Mouse (Mus musculus): ENCODE measurements around the gene Frs3. TPM values are rescaled to one million over a fixed set of nuclear protein-coding genes. Genes with fewer than 3 reads are reported as not detected.
A peak's percentile ranks its signal among the peaks of the same experiment; 100 is the strongest.
"Not testable (repeated sequence)": the region's sequence is repeated elsewhere in the genome, so short reads cannot be mapped to it uniquely, and the experiment has no call there.

Gene Frs3
- 3.1 and 8.4 TPM in 2 replicates for polyA plus RNA-seq (2012; ENCODE audit: insufficient read depth, insufficient read length, missing spikeins)

DNA sequence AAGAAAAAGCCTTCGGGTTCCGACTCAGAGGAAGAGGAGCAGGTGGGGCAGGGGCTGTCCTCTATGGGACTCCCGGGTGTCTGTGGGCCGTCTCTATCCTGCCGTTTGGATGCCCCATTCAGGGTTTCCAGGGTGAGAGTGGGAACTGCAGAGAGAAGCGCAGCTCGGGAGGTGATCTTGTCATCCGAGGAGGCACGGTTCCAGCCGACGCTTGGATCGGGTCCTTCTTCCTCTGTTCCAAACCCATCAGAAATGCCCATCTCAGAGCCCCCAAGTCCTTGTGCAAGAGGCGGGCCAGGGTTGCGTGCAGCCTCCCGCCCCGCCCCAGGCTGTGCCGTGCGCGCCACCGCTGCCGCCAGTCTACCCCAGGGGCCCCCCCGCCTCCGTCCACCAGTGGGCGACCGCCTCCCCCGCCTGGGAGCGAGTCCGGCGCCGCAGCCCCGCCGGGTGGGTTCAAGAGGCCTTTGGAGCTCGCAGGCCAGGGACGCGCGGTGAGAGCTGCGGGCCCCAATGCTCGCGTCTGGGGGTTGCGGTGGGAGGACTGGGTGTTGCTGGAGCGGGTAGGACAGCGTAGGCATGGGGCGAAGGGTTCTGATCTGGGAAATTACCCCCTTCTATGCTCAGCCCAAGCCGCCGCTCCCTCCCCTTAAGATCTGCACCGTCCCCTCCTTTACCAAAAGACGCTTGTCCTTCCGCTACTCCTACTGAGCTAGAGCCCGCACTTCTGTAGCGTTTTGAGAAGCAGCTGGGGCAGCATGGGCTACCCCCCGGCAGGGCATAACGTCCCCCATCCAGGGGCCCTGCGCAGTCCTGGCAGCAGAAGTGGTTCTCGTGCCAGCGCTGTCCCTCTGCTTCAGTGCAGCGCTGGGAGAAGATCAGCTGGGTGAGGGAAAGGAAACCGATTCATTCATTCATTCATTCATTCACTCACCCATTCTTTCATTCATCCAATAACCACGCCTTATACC, at the start of gene Frs3:
Frs3 (plus strand) TSS at position 423 of the 968 bp plus-strand sequence.
- Histone ChIP-seq H3K4me1 (ENCODE audit: control insufficient read depth, insufficient read depth, low read length) (peaks cover 17% of the 10 kb centered on the region), H3K4me3 (ENCODE audit: insufficient read depth, low read length) (peak within 1 kb of the TSS; percentile 77), H3K27ac (ENCODE audit: insufficient read depth, low read depth, low read length) (peak within 1 kb of the TSS; percentile 61; the same call in 1 of the 2 replicates)
- no peak for TF ChIP-seq CTCF (IDR thresholded peaks at IDR 0.05; ENCODE audit: low read depth, low read length)
- TF ChIP-seq POLR2A (IDR thresholded peaks at IDR 0.05; ENCODE audit: borderline replicate concordance, low read depth, low read length): no peak

DNA sequence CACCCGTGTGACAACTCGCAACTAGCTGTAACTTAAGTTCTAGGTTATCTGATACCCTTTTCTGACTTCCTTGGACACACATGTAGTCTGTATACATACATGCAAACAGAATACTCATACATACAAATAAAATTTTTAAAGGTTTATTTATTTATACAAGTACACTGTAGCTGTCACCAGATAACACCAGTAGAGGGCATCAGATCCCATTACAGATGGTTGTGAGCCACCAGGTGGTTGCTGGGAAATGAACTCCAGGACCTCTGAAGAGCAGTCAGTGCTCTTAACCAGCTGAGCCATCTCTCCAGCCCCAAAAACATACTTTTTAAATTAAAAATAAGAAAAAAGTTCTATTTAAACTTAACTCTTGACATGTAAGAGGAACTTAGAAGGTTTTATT, 45.8 kb upstream of the Frs3 start:
- Histone ChIP-seq H3K4me1 (ENCODE audit: control insufficient read depth, insufficient read depth, low read length) (no peaks in the 10 kb centered on the region), H3K27ac (ENCODE audit: insufficient read depth, low read depth, low read length) (no peak overlapping the region), H3K4me3 (ENCODE audit: insufficient read depth, low read length) (no peak overlapping the region)
- no peak for TF ChIP-seq CTCF (IDR thresholded peaks at IDR 0.05; ENCODE audit: low read depth, low read length)
- no peak for TF ChIP-seq POLR2A (IDR thresholded peaks at IDR 0.05; ENCODE audit: borderline replicate concordance, low read depth, low read length)

DNA sequence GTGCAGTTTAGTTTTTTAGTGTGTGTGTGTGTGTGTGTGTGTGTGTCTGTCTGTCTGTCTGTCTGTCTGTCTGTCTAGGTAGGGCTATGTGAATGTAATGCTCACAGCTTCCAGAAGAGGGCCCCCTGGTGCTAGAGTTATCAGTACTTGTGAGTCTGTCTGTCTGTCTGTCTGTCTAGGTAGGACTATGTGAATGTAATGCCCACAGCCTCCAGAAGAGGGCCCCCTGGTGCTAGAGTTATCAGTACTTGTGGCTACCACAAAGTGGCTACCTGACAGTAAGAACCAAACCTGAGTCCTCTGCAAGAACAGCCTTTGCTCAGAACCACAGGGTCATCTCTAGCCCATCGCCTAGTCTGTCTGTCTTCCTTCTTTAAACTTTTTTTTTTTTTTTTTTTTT, 42.1 kb upstream of the Frs3 start:
- H3K27ac ChIP-seq (ENCODE audit: insufficient read depth, low read depth, low read length): no peak overlapping the region
- H3K4me1 ChIP-seq (ENCODE audit: control insufficient read depth, insufficient read depth, low read length): no peaks in the 10 kb centered on the region; the same call in none of the 2 replicates
- H3K4me3 ChIP-seq (ENCODE audit: insufficient read depth, low read length): no peak overlapping the region
- TF ChIP-seq POLR2A (IDR thresholded peaks at IDR 0.05; ENCODE audit: borderline replicate concordance, low read depth, low read length): no peak
- peak; percentile 76 for TF ChIP-seq CTCF (IDR thresholded peaks at IDR 0.05; ENCODE audit: low read depth, low read length)

DNA sequence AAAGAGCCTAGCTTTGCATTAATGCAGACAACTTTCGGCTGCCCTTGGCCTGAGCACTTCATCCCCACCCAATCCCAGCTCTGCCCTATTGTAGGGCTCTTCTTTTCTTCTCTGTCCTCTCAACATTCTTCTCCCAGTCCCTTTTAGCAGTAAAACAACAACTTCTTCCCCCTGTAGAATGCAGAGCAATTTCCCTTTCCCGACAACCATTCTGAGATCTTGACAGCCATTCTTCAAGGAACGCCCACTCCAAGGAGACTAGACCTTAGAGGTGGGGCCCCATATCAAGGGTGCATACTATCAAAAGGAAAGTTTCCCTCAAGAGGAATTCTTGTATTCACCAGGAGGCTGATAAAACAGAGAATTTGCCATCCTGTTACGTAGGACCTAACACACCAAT, 39.9 kb upstream of the Frs3 start:
- Histone ChIP-seq H3K4me3 (ENCODE audit: insufficient read depth, low read length) (no peak overlapping the region), H3K27ac (ENCODE audit: insufficient read depth, low read depth, low read length) (no peak overlapping the region), H3K4me1 (ENCODE audit: control insufficient read depth, insufficient read depth, low read length) (peaks cover 14% of the 10 kb centered on the region)
- TF ChIP-seq POLR2A (IDR thresholded peaks at IDR 0.05; ENCODE audit: borderline replicate concordance, low read depth, low read length) (no peak), CTCF (IDR thresholded peaks at IDR 0.05; ENCODE audit: low read depth, low read length) (no peak)

DNA sequence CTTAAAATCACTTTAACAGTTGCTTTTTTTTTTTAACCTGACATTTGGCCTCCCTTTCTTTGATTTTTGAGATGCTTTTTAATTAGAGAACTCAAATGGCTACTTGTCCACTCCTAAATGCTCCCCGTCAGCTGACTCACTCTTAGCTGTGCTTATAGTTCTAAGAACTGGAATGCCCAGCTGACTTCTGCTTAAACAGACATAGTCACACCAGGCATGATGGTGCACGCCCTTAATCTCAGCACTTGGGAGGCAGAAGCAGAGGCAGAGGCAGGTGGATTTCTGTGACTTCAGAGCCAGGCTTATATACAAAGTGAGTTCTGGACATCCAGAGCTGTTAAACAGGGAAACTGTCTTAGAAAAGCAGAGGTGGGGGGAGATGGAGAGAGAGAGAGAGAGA, 36.9 kb upstream of the Frs3 start:
- TF ChIP-seq CTCF (IDR thresholded peaks at IDR 0.05; ENCODE audit: low read depth, low read length): no peak
- TF ChIP-seq POLR2A (IDR thresholded peaks at IDR 0.05; ENCODE audit: borderline replicate concordance, low read depth, low read length): no peak
- Histone ChIP-seq H3K4me3 (ENCODE audit: insufficient read depth, low read length) (no peak overlapping the region), H3K4me1 (ENCODE audit: control insufficient read depth, insufficient read depth, low read length) (peaks cover 16% of the 10 kb centered on the region), H3K27ac (ENCODE audit: insufficient read depth, low read depth, low read length) (no peak overlapping the region)

DNA sequence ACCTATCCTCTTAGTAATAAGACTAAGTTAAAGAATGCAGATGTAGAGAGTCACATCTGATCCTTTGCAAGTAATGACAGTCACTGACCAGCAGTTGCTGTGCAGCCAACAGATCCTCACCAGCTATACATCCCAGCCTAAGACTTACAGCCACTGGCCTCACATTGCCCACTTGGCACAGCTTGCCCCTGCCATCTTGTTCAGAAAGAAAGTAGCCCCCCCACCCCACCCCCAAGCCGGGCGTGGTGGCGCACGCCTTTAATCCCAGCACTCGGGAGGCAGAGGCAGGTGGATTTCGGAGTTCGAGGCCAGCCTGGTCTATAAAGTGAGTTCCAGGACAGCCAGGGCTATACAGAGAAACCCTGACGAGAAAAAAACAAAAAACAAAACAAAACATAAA, 34.5 kb upstream of the Frs3 start:
- H3K4me3 ChIP-seq (ENCODE audit: insufficient read depth, low read length); H3K27ac ChIP-seq (ENCODE audit: insufficient read depth, low read depth, low read length): not testable (repeated sequence)
- H3K4me1 ChIP-seq (ENCODE audit: control insufficient read depth, insufficient read depth, low read length): peaks cover 32% of the 10 kb centered on the region

DNA sequence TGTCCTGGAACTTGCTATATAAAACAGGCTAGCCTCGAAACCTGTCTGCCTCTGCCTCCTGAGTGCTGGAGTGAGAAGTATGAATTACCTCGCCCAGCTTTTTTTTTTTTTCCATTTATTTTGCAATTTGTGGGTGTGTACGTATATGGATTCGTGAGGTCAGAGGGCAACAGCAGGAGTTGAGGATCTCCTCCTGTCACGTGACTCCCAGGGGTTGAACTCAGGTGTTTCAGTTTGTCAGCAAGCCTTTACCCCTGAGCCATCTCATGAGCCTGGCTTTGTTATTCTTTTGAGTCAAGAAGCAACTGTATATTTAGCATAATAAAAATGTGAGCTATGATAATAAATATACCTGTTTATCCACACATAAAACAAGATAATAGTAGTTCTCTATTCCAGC, 33.1 kb upstream of the Frs3 start:
- Histone ChIP-seq H3K27ac (ENCODE audit: insufficient read depth, low read depth, low read length) (no peak overlapping the region), H3K4me1 (ENCODE audit: control insufficient read depth, insufficient read depth, low read length) (peaks cover 43% of the 10 kb centered on the region), H3K4me3 (ENCODE audit: insufficient read depth, low read length) (no peak overlapping the region)
- TF ChIP-seq POLR2A (IDR thresholded peaks at IDR 0.05; ENCODE audit: borderline replicate concordance, low read depth, low read length) (no peak), CTCF (IDR thresholded peaks at IDR 0.05; ENCODE audit: low read depth, low read length) (no peak)

DNA sequence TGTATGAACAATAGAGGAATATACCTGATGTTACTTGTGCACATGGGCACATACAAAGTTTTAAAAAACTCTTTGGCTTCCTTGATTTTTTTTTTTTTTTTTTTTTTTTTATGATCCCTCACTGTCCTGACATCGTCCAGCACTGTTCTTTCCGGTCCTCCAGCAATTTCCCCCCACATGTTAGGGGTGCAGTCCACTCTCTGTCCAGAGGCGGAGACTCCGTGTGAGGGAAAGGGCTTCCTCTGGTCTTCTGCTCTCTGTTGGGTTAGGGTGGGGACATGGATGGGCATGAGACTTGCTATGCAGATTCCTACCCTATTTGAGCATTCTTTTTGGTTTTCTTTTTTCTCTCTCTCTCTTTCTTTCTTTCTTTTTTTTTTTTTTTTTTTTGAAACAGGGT, 30.9 kb upstream of the Frs3 start:
- H3K27ac ChIP-seq (ENCODE audit: insufficient read depth, low read depth, low read length): peak overlapping the region; percentile 94
- H3K4me3 ChIP-seq (ENCODE audit: insufficient read depth, low read length): no peak overlapping the region
- TF ChIP-seq CTCF (IDR thresholded peaks at IDR 0.05; ENCODE audit: low read depth, low read length): no peak
- TF ChIP-seq POLR2A (IDR thresholded peaks at IDR 0.05; ENCODE audit: borderline replicate concordance, low read depth, low read length): no peak
- H3K4me1 ChIP-seq (ENCODE audit: control insufficient read depth, insufficient read depth, low read length): peaks cover 40% of the 10 kb centered on the region

DNA sequence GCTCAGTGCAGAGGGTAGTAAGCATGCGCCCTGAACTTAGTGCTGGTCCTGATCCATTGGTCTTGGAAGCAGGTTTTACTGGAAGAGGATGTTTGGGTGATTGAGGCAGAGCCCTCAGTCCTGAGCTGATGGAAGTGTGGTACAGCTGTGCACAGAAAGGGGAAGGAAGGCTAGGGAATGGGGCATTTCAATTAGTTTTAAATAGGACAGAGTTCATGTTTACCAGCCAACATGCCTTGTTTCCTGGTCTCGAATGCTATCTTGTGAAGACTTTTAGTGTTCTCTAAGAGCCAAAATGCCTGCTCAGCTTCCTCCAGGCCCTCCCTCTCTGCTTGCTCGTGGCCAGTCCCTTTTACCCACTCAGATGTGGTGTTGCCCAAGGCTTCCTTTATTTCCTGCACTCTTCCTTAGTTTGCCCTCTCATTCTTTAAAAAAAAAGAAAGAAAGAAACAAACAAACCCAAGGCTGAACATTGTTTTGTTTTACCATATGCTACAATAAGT, 30.0 kb upstream of the Frs3 start:
- H3K4me1 ChIP-seq (ENCODE audit: control insufficient read depth, insufficient read depth, low read length): peaks cover 35% of the 10 kb centered on the region
- H3K27ac ChIP-seq (ENCODE audit: insufficient read depth, low read depth, low read length): peak overlapping the region; percentile 94
- no peak overlapping the region for H3K4me3 ChIP-seq (ENCODE audit: insufficient read depth, low read length)
- TF ChIP-seq CTCF (IDR thresholded peaks at IDR 0.05; ENCODE audit: low read depth, low read length) (no peak), POLR2A (IDR thresholded peaks at IDR 0.05; ENCODE audit: borderline replicate concordance, low read depth, low read length) (no peak)

DNA sequence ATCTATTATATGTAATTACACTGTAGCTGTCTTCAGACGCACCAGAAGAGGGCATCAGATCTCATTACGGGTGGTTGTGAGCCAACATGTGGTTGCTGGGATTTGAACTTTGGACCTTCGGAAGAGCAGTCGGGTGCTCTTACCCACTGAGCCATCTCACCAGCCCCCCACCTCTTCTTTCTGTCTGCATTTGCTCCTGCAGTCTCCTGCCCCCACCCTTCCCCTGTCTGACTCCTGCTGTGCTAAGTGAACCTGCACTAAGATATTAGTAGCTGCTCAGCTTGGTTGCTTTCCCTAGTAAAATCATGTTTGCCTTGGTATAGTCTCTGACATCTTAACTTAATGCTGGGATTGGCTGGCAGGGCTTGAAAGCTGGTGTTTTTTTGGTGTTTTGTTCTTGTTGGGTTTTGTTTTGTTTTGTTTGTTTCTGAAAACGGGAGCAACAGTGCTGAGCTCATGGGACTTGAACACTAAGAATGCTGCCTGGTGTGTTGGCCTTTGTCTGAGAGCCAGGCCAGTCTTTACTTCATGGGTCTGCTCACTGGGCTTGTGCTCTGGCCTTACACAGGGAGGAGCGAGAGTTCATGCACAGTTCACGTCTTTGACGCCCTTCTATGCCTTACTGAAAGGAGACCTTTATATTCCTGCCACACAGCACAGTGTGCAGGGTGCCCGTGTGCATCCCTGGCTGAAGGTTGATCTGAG, 25.7 kb upstream of the Frs3 start:
- Histone ChIP-seq H3K27ac (ENCODE audit: insufficient read depth, low read depth, low read length) (no peak overlapping the region), H3K4me1 (ENCODE audit: control insufficient read depth, insufficient read depth, low read length) (peaks cover 34% of the 10 kb centered on the region), H3K4me3 (ENCODE audit: insufficient read depth, low read length) (no peak overlapping the region)
- TF ChIP-seq POLR2A (IDR thresholded peaks at IDR 0.05; ENCODE audit: borderline replicate concordance, low read depth, low read length) (no peak), CTCF (IDR thresholded peaks at IDR 0.05; ENCODE audit: low read depth, low read length) (no peak)

All from bone marrow macrophage, adult 2 months (primary cell).